Mouse (Mus musculus): Measurements from ENCODE around the gene Lime1. TPM values are rescaled to one million over a fixed set of nuclear protein-coding genes. Genes with fewer than 3 reads are reported as not detected.

The Lime1 gene
- total and polyA plus RNA-seq, 2 experiments from 2014 or later: 7.6 to 11.1 TPM

DNA sequence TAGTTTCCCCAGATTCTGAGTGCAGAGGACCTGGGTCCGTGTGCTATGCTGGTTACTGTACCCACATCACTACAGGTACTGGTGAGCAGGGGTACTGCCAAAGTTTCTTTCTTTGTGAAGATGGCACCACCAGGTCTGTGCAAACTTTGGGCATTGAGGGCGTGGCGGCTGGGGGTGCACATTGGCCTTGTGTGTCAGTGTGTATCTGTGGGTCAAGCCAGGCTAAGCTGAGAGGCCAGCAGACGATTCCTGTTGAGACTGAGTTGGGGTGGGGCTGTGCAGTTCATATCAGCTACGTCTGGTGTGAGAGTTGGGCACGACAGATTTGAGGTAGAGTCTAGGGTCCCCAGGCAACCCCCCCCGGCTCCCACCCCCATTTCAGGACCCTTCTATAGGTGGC, 4.6 kb downstream of the Lime1 start:
- Histone ChIP-seq H3K4me1 (ENCODE audit: control insufficient read depth, insufficient read depth) (0 out of 2 replicates have a peak, but pooled peaks cover 5% of the 10 kb centered on the region), H3K9me3 (replicated peaks; ENCODE audit: control insufficient read depth, low read length) (no peaks in the 10 kb centered on the region), H3K36me3 (replicated peaks; ENCODE audit: control insufficient read depth, insufficient read depth, low read length) (peaks cover 52% of the 10 kb centered on the region), H3K27ac (ENCODE audit: low read depth) (no peak overlapping the region), H3K4me2 (ENCODE audit: low read depth, low read length) (no peak overlapping the region), H3K27me3 (ENCODE audit: control insufficient read depth, insufficient read depth, low read length) (no peaks in the 10 kb centered on the region), H3K4me3 (ENCODE audit: low read depth, low read length) (no peak overlapping the region), H3K9ac (replicated peaks; ENCODE audit: low read depth, low read length) (no peak overlapping the region)
- TF ChIP-seq CTCF (IDR thresholded peaks at IDR 0.05; ENCODE audit: low read depth) (no peak), EP300 (IDR thresholded peaks at IDR 0.05; ENCODE audit: low read depth) (no peak)
- ATAC-seq (ENCODE audit: insufficient read depth, low read depth): no peak
- DNase-seq (ENCODE audit: low spot score): no peak
- WGBS: 79% methylated on average over 7 of the region's 7 CpGs

DNA sequence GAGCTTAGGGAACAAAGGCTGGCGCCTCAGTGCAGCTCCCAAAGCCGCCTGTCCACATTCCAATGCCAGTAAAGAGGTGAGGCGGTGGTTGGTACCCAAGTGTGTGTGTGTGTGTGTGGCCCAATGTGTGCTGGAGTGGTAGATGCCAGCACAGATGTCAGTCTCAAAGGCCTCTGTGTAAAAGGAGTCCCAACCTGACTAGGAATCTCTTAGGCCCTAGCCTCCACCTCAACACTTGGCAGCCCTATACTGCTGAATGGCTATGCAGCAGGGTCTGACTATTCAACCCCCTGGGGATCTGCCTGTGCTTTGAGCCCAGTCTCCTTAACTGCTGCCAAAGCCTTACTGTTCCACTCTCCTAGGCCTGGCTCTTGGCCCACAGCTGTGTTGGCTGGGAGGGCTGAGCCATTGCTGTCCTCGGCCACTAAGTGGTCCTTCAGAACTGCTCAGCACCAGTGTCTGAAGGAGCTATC, 5.1 kb downstream of the Lime1 start:
- Histone ChIP-seq H3K9me3 (replicated peaks; ENCODE audit: control insufficient read depth, low read length) (no peaks in the 10 kb centered on the region), H3K4me1 (ENCODE audit: control insufficient read depth, insufficient read depth) (0 out of 2 replicates have a peak, but pooled peaks cover 5% of the 10 kb centered on the region), H3K4me3 (ENCODE audit: low read depth, low read length) (no peak overlapping the region), H3K27me3 (ENCODE audit: control insufficient read depth, insufficient read depth, low read length) (no peaks in the 10 kb centered on the region), H3K4me2 (ENCODE audit: low read depth, low read length) (no peak overlapping the region), H3K27ac (ENCODE audit: low read depth) (no peak overlapping the region), H3K9ac (replicated peaks; ENCODE audit: low read depth, low read length) (no peak overlapping the region), H3K36me3 (replicated peaks; ENCODE audit: control insufficient read depth, insufficient read depth, low read length) (peaks cover 49% of the 10 kb centered on the region)
- TF ChIP-seq EP300 (IDR thresholded peaks at IDR 0.05; ENCODE audit: low read depth) (no peak), CTCF (IDR thresholded peaks at IDR 0.05; ENCODE audit: low read depth) (no peak)
- WGBS: 63% methylated on average over 4 of the region's 4 CpGs
- peak; percentile 53 for DNase-seq (ENCODE audit: low spot score)
- peak; percentile 67 for ATAC-seq (ENCODE audit: insufficient read depth, low read depth)

DNA sequence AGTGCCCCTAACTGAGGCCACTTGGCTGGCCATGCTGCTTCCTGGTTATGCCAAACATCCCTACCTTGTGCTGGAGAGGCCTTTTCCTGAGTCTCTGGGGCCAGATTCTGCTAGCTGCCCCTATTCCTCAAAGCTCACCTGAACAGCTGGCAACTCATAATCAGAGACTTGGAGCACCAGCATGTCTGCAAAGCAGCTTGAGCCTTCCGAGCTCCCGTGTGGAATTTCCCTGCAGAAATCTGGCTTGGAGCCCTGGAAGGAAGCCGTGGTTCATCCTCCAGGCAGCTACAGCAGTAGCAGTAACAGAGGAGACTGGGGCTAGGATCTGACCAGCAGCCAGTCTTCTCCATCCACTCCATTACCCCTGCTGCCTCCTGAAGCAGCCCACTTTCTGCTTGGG, 6.0 kb downstream of the Lime1 start:
- no peak overlapping the region for H3K4me3 ChIP-seq (ENCODE audit: low read depth, low read length)
- ATAC-seq (ENCODE audit: insufficient read depth, low read depth): no peak
- 31% methylated on average over 3 of the region's 3 CpGs for WGBS

DNA sequence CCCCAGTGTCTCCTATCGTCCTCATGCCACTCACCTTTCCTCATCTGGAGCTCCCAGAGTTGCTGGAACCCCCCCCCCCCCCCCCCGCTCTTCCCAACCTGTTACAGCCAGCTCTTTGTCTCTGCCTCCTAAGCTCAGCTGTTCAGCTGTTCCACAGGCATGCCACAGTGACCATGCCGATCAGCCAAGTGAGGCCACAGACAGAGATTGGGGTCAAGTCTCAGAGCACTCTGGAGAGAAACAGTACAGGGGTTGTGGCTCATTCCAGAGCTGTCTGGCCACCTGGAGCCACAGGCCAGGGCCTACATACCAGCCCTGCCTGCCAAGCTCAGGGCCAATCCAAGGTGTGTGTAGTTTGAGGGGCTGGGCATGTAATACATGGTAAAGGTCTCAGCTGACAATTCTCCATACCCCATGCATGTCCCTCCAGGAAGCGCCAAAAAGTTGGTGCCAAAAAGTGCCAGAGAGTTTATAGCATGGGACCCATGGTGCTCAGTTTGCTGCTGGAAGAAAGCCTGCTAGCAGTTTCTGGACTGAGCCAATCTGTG, 6.9 kb downstream of the Lime1 start:
- DNase-seq (ENCODE audit: low spot score) (no peak), ATAC-seq (ENCODE audit: insufficient read depth, low read depth) (no peak)
- TF ChIP-seq CTCF (IDR thresholded peaks at IDR 0.05; ENCODE audit: low read depth): no peak
- no peak for TF ChIP-seq EP300 (IDR thresholded peaks at IDR 0.05; ENCODE audit: low read depth)
- no peak overlapping the region for H3K4me2 ChIP-seq (ENCODE audit: low read depth, low read length)
- H3K9me3 ChIP-seq (replicated peaks; ENCODE audit: control insufficient read depth, low read length): no peaks in the 10 kb centered on the region
- no peak overlapping the region for H3K9ac ChIP-seq (replicated peaks; ENCODE audit: low read depth, low read length)
- H3K36me3 ChIP-seq (replicated peaks; ENCODE audit: control insufficient read depth, insufficient read depth, low read length): peaks cover 48% of the 10 kb centered on the region
- H3K27ac ChIP-seq (ENCODE audit: low read depth): no peak overlapping the region
- 84% methylated on average over 4 of the region's 4 CpGs for WGBS
- 0 out of 2 replicates have a peak, but pooled peaks cover 5% of the 10 kb centered on the region for H3K4me1 ChIP-seq (ENCODE audit: control insufficient read depth, insufficient read depth)
- no peaks in the 10 kb centered on the region for H3K27me3 ChIP-seq (ENCODE audit: control insufficient read depth, insufficient read depth, low read length)
- no peak overlapping the region for H3K4me3 ChIP-seq (ENCODE audit: low read depth, low read length)

More for the DNA sequence above, 6.0 kb downstream of the Lime1 start:
- H3K9ac ChIP-seq (replicated peaks; ENCODE audit: low read depth, low read length): no peak overlapping the region
- H3K27ac ChIP-seq (ENCODE audit: low read depth): no peak overlapping the region
- no peak for TF ChIP-seq CTCF (IDR thresholded peaks at IDR 0.05; ENCODE audit: low read depth)
- no peak for TF ChIP-seq EP300 (IDR thresholded peaks at IDR 0.05; ENCODE audit: low read depth)
- H3K4me2 ChIP-seq (ENCODE audit: low read depth, low read length): no peak overlapping the region
- H3K27me3 ChIP-seq (ENCODE audit: control insufficient read depth, insufficient read depth, low read length): no peaks in the 10 kb centered on the region
- no peaks in the 10 kb centered on the region for H3K9me3 ChIP-seq (replicated peaks; ENCODE audit: control insufficient read depth, low read length)
- H3K36me3 ChIP-seq (replicated peaks; ENCODE audit: control insufficient read depth, insufficient read depth, low read length): peaks cover 49% of the 10 kb centered on the region
- DNase-seq (ENCODE audit: low spot score): no peak
- 0 out of 2 replicates have a peak, but pooled peaks cover 5% of the 10 kb centered on the region for H3K4me1 ChIP-seq (ENCODE audit: control insufficient read depth, insufficient read depth)

DNA sequence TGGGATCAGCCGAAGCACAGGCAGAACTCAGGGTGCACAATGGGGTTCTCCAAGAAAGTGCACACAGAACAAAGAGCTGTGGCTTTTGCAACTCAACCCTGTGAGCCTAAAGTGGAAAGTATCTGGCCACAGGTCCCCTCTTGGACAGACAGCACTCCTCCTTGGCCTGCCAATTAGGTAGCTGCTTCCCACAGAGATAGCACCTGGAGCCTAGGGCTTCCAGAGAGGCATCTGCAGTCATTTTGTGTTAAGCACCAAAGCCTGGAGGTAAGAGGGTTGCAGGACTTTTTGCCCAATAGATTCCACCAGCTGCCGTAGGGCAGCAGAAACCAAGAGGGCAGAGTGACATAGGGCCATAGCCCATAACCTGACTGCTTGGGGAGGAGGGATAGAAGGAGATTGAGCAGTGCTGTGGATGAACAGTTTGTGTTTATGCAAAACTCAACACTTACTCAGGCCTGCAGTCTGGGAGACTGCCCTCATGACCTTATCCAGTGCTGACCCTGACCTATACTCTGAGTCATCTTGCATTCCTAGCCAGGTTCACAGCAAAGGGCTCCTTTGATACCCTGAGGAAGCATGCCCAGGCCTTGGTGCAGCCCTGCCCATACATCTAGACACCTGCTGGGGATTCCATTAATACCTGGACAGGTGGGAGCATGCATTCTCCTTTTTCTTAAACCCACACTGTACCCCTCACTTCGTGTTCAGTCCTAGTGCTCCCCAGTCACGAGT, 10.4 kb downstream of the Lime1 start:
- peaks cover 50% of the 10 kb centered on the region; the same call in 1 of the 2 replicates for H3K36me3 ChIP-seq (replicated peaks; ENCODE audit: control insufficient read depth, insufficient read depth, low read length)
- H3K9me3 ChIP-seq (replicated peaks; ENCODE audit: control insufficient read depth, low read length): no peaks in the 10 kb centered on the region
- peak overlapping the region; percentile 43; the same call in 1 of the 2 replicates for H3K27ac ChIP-seq (ENCODE audit: low read depth)

More for the DNA sequence above, 10.4 kb downstream of the Lime1 start:
- WGBS: 71% methylated on average over 4 of the region's 4 CpGs
- no peak overlapping the region for H3K4me3 ChIP-seq (ENCODE audit: low read depth, low read length)
- 0 out of 2 replicates have a peak, but pooled peaks cover 2% of the 10 kb centered on the region for H3K4me1 ChIP-seq (ENCODE audit: control insufficient read depth, insufficient read depth)
- ATAC-seq (ENCODE audit: insufficient read depth, low read depth) (no peak), DNase-seq (ENCODE audit: low spot score) (no peak)
- no peak overlapping the region for H3K9ac ChIP-seq (replicated peaks; ENCODE audit: low read depth, low read length)
- TF ChIP-seq CTCF (IDR thresholded peaks at IDR 0.05; ENCODE audit: low read depth) (no peak), EP300 (IDR thresholded peaks at IDR 0.05; ENCODE audit: low read depth) (no peak)
- H3K27me3 ChIP-seq (ENCODE audit: control insufficient read depth, insufficient read depth, low read length): no peaks in the 10 kb centered on the region
- H3K4me2 ChIP-seq (ENCODE audit: low read depth, low read length): no peak overlapping the region

All from heart, postnatal 0 days (tissue).